8 mouse cellular contexts compared by ENCODE assay signal in the genomic region with DNA sequence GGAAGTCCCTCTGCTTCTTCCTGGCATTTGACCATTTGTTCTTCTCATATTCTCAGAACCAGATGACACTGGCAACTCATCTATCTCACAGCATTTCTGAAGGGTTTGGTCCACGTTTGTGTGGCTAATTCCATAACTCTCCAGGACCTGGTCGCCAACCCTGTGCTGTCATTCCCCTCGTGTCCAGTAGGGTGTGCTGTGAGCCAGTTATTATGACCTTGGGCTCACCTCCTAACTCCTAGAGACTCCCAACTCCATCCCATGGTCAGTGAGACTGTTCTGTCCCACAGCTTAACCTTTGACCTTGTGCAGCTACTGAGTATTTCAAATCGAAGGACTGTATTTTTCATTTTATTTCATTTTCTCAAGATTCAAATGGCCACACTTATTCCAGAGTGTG. TPM values are rescaled to one million over a fixed set of nuclear protein-coding genes. Genes with fewer than 3 reads are reported as not detected.
DNase-seq lines count a peak whose midpoint lies in the region; TF ChIP-seq lines count a peak whose summit lies in the region.
"Had no signal": no experiment of that assay in that cellular context is flagged by ENCODE, and none has a peak within 500 bp of the region (broad histone marks: within the 10 kb centered on the region; RNA-seq: fewer than 3 reads in every experiment).

No protein-coding gene starts in this region.

- peaks cover 0 to 4% of the 10 kb centered on the region in 2 experiments; a peak in 1 of 4 replicates for H3K4me1 ChIP-seq in CH12.LX (ENCODE audit: control insufficient read depth in 1 of 2, insufficient read depth in 2 of 2)

- H3K27ac ChIP-seq in CH12.LX (ENCODE audit: insufficient read depth, low read depth): no peak overlapping the region
- H3K27ac ChIP-seq: lung, embryonic 15.5 days had no signal

- no peak for TF ChIP-seq POLR2A in CH12.LX (IDR thresholded peaks at IDR 0.05; ENCODE audit: low read depth, low read length)

- no peak for TF ChIP-seq EP300 in CH12.LX (IDR thresholded peaks at IDR 0.05; ENCODE audit: low read length)

- H3K4me3 ChIP-seq in CH12.LX (replicated peaks in 1 of 3; ENCODE audit: low read depth in 2 of 3, low read length in 2 of 3, poor library complexity in 1 of 3): no peak overlapping the region
- H3K4me3 ChIP-seq: lung, embryonic 15.5 days had no signal

- H3K9me3 ChIP-seq in CH12.LX (replicated peaks; ENCODE audit: low read length): no peaks in the 10 kb centered on the region
- H3K9me3 ChIP-seq: lung, embryonic 15.5 days had no signal

- in situ Hi-C loops in CH12.LX (cut with MboI; ENCODE audit: low pct_ligation_motif_present, low pct_unique_long_range_greater_than_20kb, low sequenced_read_pairs): no loop called here

- H3K79me2 ChIP-seq in CH12.LX (replicated peaks; ENCODE audit: control insufficient read depth, extremely low read depth, insufficient read depth, poor library complexity, severe bottlenecking): peaks cover 5% of the 10 kb centered on the region

- peak; percentile 93 to 96 for TF ChIP-seq CTCF in CH12.LX (conservative IDR thresholded peaks at IDR 0.05 in 1 of 2, IDR thresholded peaks at IDR 0.05 in 1 of 2; ENCODE audit: low read depth in 2 of 2, low read length in 2 of 2)

- DNase-seq in CH12.LX (ENCODE audit: extremely low read depth): peak; percentile 59
- DNase-seq in Muller cell, postnatal 12 days (ENCODE audit: inconsistent ontology term): peak; percentile 55
- peak; percentile 88 to 91 for DNase-seq in cerebellum, postnatal 10 days
- DNase-seq in gastrocnemius, postnatal 36 days: peak; percentile 41 to 66
- DNase-seq in layer of hippocampus, adult 9-11 months: peak; percentile 44
- DNase-seq in lung, postnatal 4 days: peak; percentile 56 to 77
- DNase-seq in spleen, adult 18-20 months: peak; percentile 26 to 72

- peak; percentile 89 for TF ChIP-seq RAD21 in CH12.LX (IDR thresholded peaks at IDR 0.05; ENCODE audit: low read depth, low read length)

- no peaks in the 10 kb centered on the region for H3K36me3 ChIP-seq in CH12.LX (replicated peaks in 1 of 2; ENCODE audit: control insufficient read depth in 1 of 2, insufficient read depth in 1 of 2, low read length in 1 of 2)
- H3K36me3 ChIP-seq: lung, embryonic 15.5 days had no signal

- intact Hi-C loops in gastrocnemius, postnatal 36 days (cut with DNase I): no loop called here

- H3K4me2 ChIP-seq in CH12.LX (ENCODE audit: insufficient read depth, low read depth, poor library complexity, severe bottlenecking): no peak overlapping the region
- H3K4me2 ChIP-seq: lung, embryonic 15.5 days had no signal

- H3K9ac ChIP-seq in CH12.LX (ENCODE audit: insufficient read depth, low read depth): no peak overlapping the region
- H3K9ac ChIP-seq: lung, embryonic 15.5 days had no signal

- peaks cover 50% of the 10 kb centered on the region for H3K27me3 ChIP-seq in CH12.LX (replicated peaks)
- H3K27me3 ChIP-seq: lung, embryonic 15.5 days had no signal

- dilution Hi-C loops in CH12.LX (cut with MboI; ENCODE audit: extremely low pct_ligation_motif_present, extremely low pct_unique_long_range_greater_than_20kb, low sequenced_read_pairs): no loop called here

TF ChIP-seq in CH12.LX, 34 proteins besides CTCF, POLR2A, EP300 and RAD21:
- no peak for TF ChIP-seq ELF1 (IDR thresholded peaks at IDR 0.05; ENCODE audit: low read depth, low read length)
- TF ChIP-seq PAX5 (IDR thresholded peaks at IDR 0.05; ENCODE audit: low read length): no peak
- peak; percentile 72 for TF ChIP-seq SMC3 (IDR thresholded peaks at IDR 0.05; ENCODE audit: low read depth, low read length)

RNA-seq across cellular contexts. Expression of gene Birc7, which starts 3.6 kb away (rescaled TPM):
- total RNA-seq in CH12.LX (2012; rRNA removed): not detected in 2 replicates
- total RNA-seq in CH12.LX (2014; rRNA removed): not detected in 2 replicates
- polyA plus RNA-seq in CH12.LX (2012; ENCODE audit: insufficient read length, low read depth): not detected in 2 replicates
- not detected for total RNA-seq in gastrocnemius, postnatal 36 days (2021)

RNA-seq across cellular contexts. Expression of gene Ythdf1, which starts 4.4 kb away (rescaled TPM):
- total RNA-seq in CH12.LX (2012; rRNA removed): 27.5 and 33.1 TPM in 2 replicates
- total RNA-seq in CH12.LX (2014; rRNA removed): 40.7 and 42.5 TPM in 2 replicates
- polyA plus RNA-seq in CH12.LX (2012; ENCODE audit: insufficient read length, low read depth): 57.4 and 67.0 TPM in 2 replicates
- total RNA-seq in gastrocnemius, postnatal 36 days (2021): 10 to 100 TPM; 33.5 to 37.3 TPM

RNA-seq across cellular contexts. Expression of gene Nkain4, which starts 29.3 kb away (rescaled TPM):
- total RNA-seq in CH12.LX (2012; rRNA removed) (not detected in 2 replicates), CH12.LX (2014; rRNA removed) (not detected in 2 replicates)
- not detected in 2 replicates for polyA plus RNA-seq in CH12.LX (2012; ENCODE audit: insufficient read length, low read depth)
- not detected for total RNA-seq in gastrocnemius, postnatal 36 days (2021)

RNA-seq across cellular contexts. Expression of gene Arfgap1, which starts 41.8 kb away (rescaled TPM):
- total RNA-seq in CH12.LX (2012; rRNA removed) (32.4 and 40.4 TPM in 2 replicates), CH12.LX (2014; rRNA removed) (21.3 and 28.2 TPM in 2 replicates)
- polyA plus RNA-seq in CH12.LX (2012; ENCODE audit: insufficient read length, low read depth): 37.5 and 40.0 TPM in 2 replicates
- 10 to 100 TPM; 28.3 to 30.0 TPM for total RNA-seq in gastrocnemius, postnatal 36 days (2021)
